Mouse (Mus musculus): ENCODE measurements at regions not wholly inside any gene's neighbourhood (a gene's known extent, or its start where the extent isn't known, plus 50 kb on each side); places are given as distances from the start of the nearest gene placed in this dataset.

GRCm38 (mm10) chr2:61354104-61354503, 224.3 kb upstream of the Tank start:
- DNase-seq (ENCODE audit: low read depth, low spot score) = no peak

- DNase-seq (ENCODE audit: low read depth, low spot score) = no peak
Observed at GRCm38 (mm10) chr2:61347451-61347850, 230.9 kb upstream of the Tank start.

- DNase-seq (ENCODE audit: low read depth, low spot score) = no peak
Observed at GRCm38 (mm10) chr2:61346012-61346760, 232.2 kb upstream of the Tank start.

GRCm38 (mm10) chr2:61345311-61345710, 233.1 kb upstream of the Tank start:
- DNase-seq (ENCODE audit: low read depth, low spot score) = no peak

GRCm38 (mm10) chr2:61344556-61345131, 233.7 kb upstream of the Tank start:
- DNase-seq (ENCODE audit: low read depth, low spot score) = no peak

GRCm38 (mm10) chr2:61341254-61341653, 237.1 kb upstream of the Tank start:
- DNase-seq (ENCODE audit: low read depth, low spot score) = no peak

- DNase-seq (ENCODE audit: low read depth, low spot score) = no peak
Observed at GRCm38 (mm10) chr2:61319226-61319625, 259.2 kb upstream of the Tank start.

GRCm38 (mm10) chr2:61310405-61310804, 268.0 kb upstream of the Tank start:
- no peak for DNase-seq (ENCODE audit: low read depth, low spot score)

- DNase-seq (ENCODE audit: low read depth, low spot score) = no peak
Observed at GRCm38 (mm10) chr2:61309219-61309618, 269.2 kb upstream of the Tank start.

- no peak for DNase-seq (ENCODE audit: low read depth, low spot score)
Observed at GRCm38 (mm10) chr2:61297135-61297534, 281.2 kb upstream of the Tank start.

GRCm38 (mm10) chr2:61296606-61297005, 281.8 kb upstream of the Tank start:
- DNase-seq (ENCODE audit: low read depth, low spot score) = no peak

- DNase-seq (ENCODE audit: low read depth, low spot score) = no peak
Observed at GRCm38 (mm10) chr2:61295261-61295964, 283.0 kb upstream of the Tank start.

- no peak for DNase-seq (ENCODE audit: low read depth, low spot score)
Observed at GRCm38 (mm10) chr2:61288246-61288645, 290.1 kb upstream of the Tank start.

GRCm38 (mm10) chr2:61284706-61285105, 293.7 kb upstream of the Tank start:
- DNase-seq (ENCODE audit: low read depth, low spot score) = no peak

- no peak for DNase-seq (ENCODE audit: low read depth, low spot score)
Observed at GRCm38 (mm10) chr2:61283829-61284601, 294.4 kb upstream of the Tank start.

- DNase-seq (ENCODE audit: low read depth, low spot score) = no peak
Observed at GRCm38 (mm10) chr2:61272721-61273120, 305.7 kb upstream of the Tank start.

- no peak for DNase-seq (ENCODE audit: low read depth, low spot score)
Observed at GRCm38 (mm10) chr2:61267706-61268105, 304.7 kb upstream of the Rbms1 start.

GRCm38 (mm10) chr2:61250068-61250800, 287.2 kb upstream of the Rbms1 start:
- DNase-seq (ENCODE audit: low read depth, low spot score) = no peak

- no peak for DNase-seq (ENCODE audit: low read depth, low spot score)
Observed at GRCm38 (mm10) chr2:61247956-61248355, 285.0 kb upstream of the Rbms1 start.

GRCm38 (mm10) chr2:61247336-61247735, 284.3 kb upstream of the Rbms1 start:
- DNase-seq (ENCODE audit: low read depth, low spot score) = no peak

GRCm38 (mm10) chr2:61246691-61247258, 283.8 kb upstream of the Rbms1 start:
- no peak for DNase-seq (ENCODE audit: low read depth, low spot score)

Measured in retina, postnatal 7 days (tissue).